Mouse (Mus musculus): ENCODE data around the gene Myh2. TPM values are rescaled to one million over a fixed set of nuclear protein-coding genes. Genes with fewer than 3 reads are reported as not detected.

Gene Myh2
- polyA plus RNA-seq, 1 experiment: not detected

GRCm38 (mm10) chr11:67143863-67144498 lies 26.8 kb upstream of the Myh2 start:
- no peaks in the 10 kb centered on the region for H3K27me3 ChIP-seq (replicated peaks)
- TF ChIP-seq GATA1 (IDR thresholded peaks at IDR 0.05; ENCODE audit: borderline replicate concordance, low read length): no peak
- no peaks in the 10 kb centered on the region for H3K9me3 ChIP-seq
- no peak overlapping the region for H3K4me3 ChIP-seq (replicated peaks)
- no peaks in the 10 kb centered on the region for H3K4me1 ChIP-seq
- H3K36me3 ChIP-seq (replicated peaks; ENCODE audit: low read length): no peaks in the 10 kb centered on the region

- H3K9me3 ChIP-seq: no peaks in the 10 kb centered on the region
- H3K4me3 ChIP-seq (replicated peaks): no peak overlapping the region
- no peaks in the 10 kb centered on the region for H3K36me3 ChIP-seq (replicated peaks; ENCODE audit: low read length)
- TF ChIP-seq GATA1 (IDR thresholded peaks at IDR 0.05; ENCODE audit: borderline replicate concordance, low read length) (no peak), FLI1 (IDR thresholded peaks at IDR 0.05; ENCODE audit: low read length) (no peak)
- H3K4me1 ChIP-seq: no peaks in the 10 kb centered on the region
- no peaks in the 10 kb centered on the region for H3K27me3 ChIP-seq (replicated peaks)
These were observed 26.1 kb upstream of the Myh2 start for GRCm38 (mm10) chr11:67144559-67145265.

GRCm38 (mm10) chr11:67145482-67146408 lies 25.1 kb upstream of the Myh2 start:
- H3K27me3 ChIP-seq (replicated peaks): no peaks in the 10 kb centered on the region
- TF ChIP-seq GATA1 (IDR thresholded peaks at IDR 0.05; ENCODE audit: borderline replicate concordance, low read length) (no peak), FLI1 (IDR thresholded peaks at IDR 0.05; ENCODE audit: low read length) (no peak)
- no peaks in the 10 kb centered on the region for H3K36me3 ChIP-seq (replicated peaks; ENCODE audit: low read length)
- no peaks in the 10 kb centered on the region for H3K4me1 ChIP-seq
- H3K4me3 ChIP-seq (replicated peaks): no peak overlapping the region
- H3K9me3 ChIP-seq: no peaks in the 10 kb centered on the region

- Histone ChIP-seq H3K4me3 (replicated peaks) (no peak overlapping the region), H3K9me3 (no peaks in the 10 kb centered on the region), H3K4me1 (no peaks in the 10 kb centered on the region), H3K36me3 (replicated peaks; ENCODE audit: low read length) (no peaks in the 10 kb centered on the region), H3K27me3 (replicated peaks) (no peaks in the 10 kb centered on the region)
- TF ChIP-seq GATA1 (IDR thresholded peaks at IDR 0.05; ENCODE audit: borderline replicate concordance, low read length) (no peak), FLI1 (IDR thresholded peaks at IDR 0.05; ENCODE audit: low read length) (no peak)
These were observed 24.2 kb upstream of the Myh2 start for GRCm38 (mm10) chr11:67146409-67147282.

- Histone ChIP-seq H3K9me3 (no peaks in the 10 kb centered on the region), H3K4me1 (no peaks in the 10 kb centered on the region), H3K36me3 (replicated peaks; ENCODE audit: low read length) (no peaks in the 10 kb centered on the region), H3K27me3 (replicated peaks) (no peaks in the 10 kb centered on the region), H3K4me3 (replicated peaks) (no peak overlapping the region)
- TF ChIP-seq FLI1 (IDR thresholded peaks at IDR 0.05; ENCODE audit: low read length) (no peak), GATA1 (IDR thresholded peaks at IDR 0.05; ENCODE audit: borderline replicate concordance, low read length) (no peak)
These were observed 23.4 kb upstream of the Myh2 start for GRCm38 (mm10) chr11:67147283-67147921.

GRCm38 (mm10) chr11:67148286-67149012 lies 22.4 kb upstream of the Myh2 start:
- no peaks in the 10 kb centered on the region for H3K27me3 ChIP-seq (replicated peaks)
- H3K4me1 ChIP-seq: no peaks in the 10 kb centered on the region
- no peaks in the 10 kb centered on the region for H3K36me3 ChIP-seq (replicated peaks; ENCODE audit: low read length)
- no peak overlapping the region for H3K4me3 ChIP-seq (replicated peaks)
- TF ChIP-seq FLI1 (IDR thresholded peaks at IDR 0.05; ENCODE audit: low read length): no peak
- TF ChIP-seq GATA1 (IDR thresholded peaks at IDR 0.05; ENCODE audit: borderline replicate concordance, low read length): no peak
- H3K9me3 ChIP-seq: no peaks in the 10 kb centered on the region

- no peaks in the 10 kb centered on the region for H3K27me3 ChIP-seq (replicated peaks)
- no peaks in the 10 kb centered on the region for H3K4me1 ChIP-seq
- no peaks in the 10 kb centered on the region for H3K36me3 ChIP-seq (replicated peaks; ENCODE audit: low read length)
- TF ChIP-seq FLI1 (IDR thresholded peaks at IDR 0.05; ENCODE audit: low read length) (no peak), GATA1 (IDR thresholded peaks at IDR 0.05; ENCODE audit: borderline replicate concordance, low read length) (no peak)
- no peak overlapping the region for H3K4me3 ChIP-seq (replicated peaks)
- no peaks in the 10 kb centered on the region for H3K9me3 ChIP-seq
These were observed 20.6 kb upstream of the Myh2 start for GRCm38 (mm10) chr11:67150237-67150636.

GRCm38 (mm10) chr11:67151159-67151558 lies 19.7 kb upstream of the Myh2 start:
- Histone ChIP-seq H3K36me3 (replicated peaks; ENCODE audit: low read length) (no peaks in the 10 kb centered on the region), H3K27me3 (replicated peaks) (no peaks in the 10 kb centered on the region), H3K4me1 (no peaks in the 10 kb centered on the region), H3K4me3 (replicated peaks) (no peak overlapping the region), H3K9me3 (no peaks in the 10 kb centered on the region)
- TF ChIP-seq GATA1 (IDR thresholded peaks at IDR 0.05; ENCODE audit: borderline replicate concordance, low read length): no peak
- TF ChIP-seq FLI1 (IDR thresholded peaks at IDR 0.05; ENCODE audit: low read length): no peak

Data from megakaryocyte, embryonic 14.5 days (primary cell).